Mouse (Mus musculus): ENCODE results near the gene Togaram2. TPM values are rescaled to one million over a fixed set of nuclear protein-coding genes. Genes with fewer than 3 reads are reported as not detected.

The Togaram2 gene
- polyA plus RNA-seq, 1 experiment: 0.06 TPM

- no peak overlapping the region for H3K27ac ChIP-seq (ENCODE audit: insufficient read depth, low read depth, low read length)
- no peaks in the 10 kb centered on the region for H3K27me3 ChIP-seq (replicated peaks; ENCODE audit: control insufficient read depth, insufficient read depth, low read length)
- DNase-seq: no peak
- no peaks in the 10 kb centered on the region for H3K4me1 ChIP-seq (ENCODE audit: control insufficient read depth, insufficient read depth, low read length)
- TF ChIP-seq CTCF (conservative IDR thresholded peaks at IDR 0.05; ENCODE audit: insufficient read depth, insufficient read length, low read depth, low read length): no peak
- no peak for TF ChIP-seq POLR2A (IDR thresholded peaks at IDR 0.05; ENCODE audit: low read depth, low read length)
- no peak overlapping the region for H3K4me3 ChIP-seq (ENCODE audit: insufficient read depth, low read depth, low read length)
- H3K36me3 ChIP-seq (ENCODE audit: control insufficient read depth, insufficient read depth, low read length): no peaks in the 10 kb centered on the region
Observed at GRCm38 (mm10) chr17:71720434-71720833, 47.4 kb downstream of the Togaram2 start.

GRCm38 (mm10) chr17:71721019-71721418 lies 48.0 kb downstream of the Togaram2 start:
- no peak overlapping the region for H3K27ac ChIP-seq (ENCODE audit: insufficient read depth, low read depth, low read length)
- TF ChIP-seq CTCF (conservative IDR thresholded peaks at IDR 0.05; ENCODE audit: insufficient read depth, insufficient read length, low read depth, low read length) (no peak), POLR2A (IDR thresholded peaks at IDR 0.05; ENCODE audit: low read depth, low read length) (no peak)
- no peaks in the 10 kb centered on the region for H3K36me3 ChIP-seq (ENCODE audit: control insufficient read depth, insufficient read depth, low read length)
- DNase-seq: no peak
- H3K27me3 ChIP-seq (replicated peaks; ENCODE audit: control insufficient read depth, insufficient read depth, low read length): no peaks in the 10 kb centered on the region
- no peak overlapping the region for H3K4me3 ChIP-seq (ENCODE audit: insufficient read depth, low read depth, low read length)
- no peaks in the 10 kb centered on the region for H3K4me1 ChIP-seq (ENCODE audit: control insufficient read depth, insufficient read depth, low read length)
- 59% methylated on average over 3 of the region's 3 CpGs for WGBS

GRCm38 (mm10) chr17:71730655-71731054 lies 57.6 kb downstream of the Togaram2 start:
- WGBS: 41% methylated on average over 2 of the region's 2 CpGs
- H3K4me1 ChIP-seq (ENCODE audit: control insufficient read depth, insufficient read depth, low read length): no peaks in the 10 kb centered on the region
- TF ChIP-seq CTCF (conservative IDR thresholded peaks at IDR 0.05; ENCODE audit: insufficient read depth, insufficient read length, low read depth, low read length) (no peak), POLR2A (IDR thresholded peaks at IDR 0.05; ENCODE audit: low read depth, low read length) (no peak)
- H3K27me3 ChIP-seq (replicated peaks; ENCODE audit: control insufficient read depth, insufficient read depth, low read length): no peaks in the 10 kb centered on the region
- no peaks in the 10 kb centered on the region for H3K36me3 ChIP-seq (ENCODE audit: control insufficient read depth, insufficient read depth, low read length)
- no peak overlapping the region for H3K4me3 ChIP-seq (ENCODE audit: insufficient read depth, low read depth, low read length)
- DNase-seq: no peak
- H3K27ac ChIP-seq (ENCODE audit: insufficient read depth, low read depth, low read length): no peak overlapping the region

GRCm38 (mm10) chr17:71736442-71736841 lies 63.4 kb downstream of the Togaram2 start:
- Histone ChIP-seq H3K4me3 (ENCODE audit: insufficient read depth, low read depth, low read length) (no peak overlapping the region), H3K4me1 (ENCODE audit: control insufficient read depth, insufficient read depth, low read length) (no peaks in the 10 kb centered on the region), H3K36me3 (ENCODE audit: control insufficient read depth, insufficient read depth, low read length) (no peaks in the 10 kb centered on the region), H3K27me3 (replicated peaks; ENCODE audit: control insufficient read depth, insufficient read depth, low read length) (no peaks in the 10 kb centered on the region), H3K27ac (ENCODE audit: insufficient read depth, low read depth, low read length) (no peak overlapping the region)
- no peak for DNase-seq
- TF ChIP-seq POLR2A (IDR thresholded peaks at IDR 0.05; ENCODE audit: low read depth, low read length): no peak
- TF ChIP-seq CTCF (conservative IDR thresholded peaks at IDR 0.05; ENCODE audit: insufficient read depth, insufficient read length, low read depth, low read length): no peak
- WGBS: 50% methylated on average over 3 of the region's 3 CpGs

GRCm38 (mm10) chr17:71742156-71742555 lies 69.1 kb downstream of the Togaram2 start:
- H3K27me3 ChIP-seq (replicated peaks; ENCODE audit: control insufficient read depth, insufficient read depth, low read length): no peaks in the 10 kb centered on the region
- DNase-seq: no peak
- no peaks in the 10 kb centered on the region for H3K4me1 ChIP-seq (ENCODE audit: control insufficient read depth, insufficient read depth, low read length)
- WGBS: 86% methylated on average over 3 of the region's 3 CpGs
- H3K36me3 ChIP-seq (ENCODE audit: control insufficient read depth, insufficient read depth, low read length): no peaks in the 10 kb centered on the region
- H3K4me3 ChIP-seq (ENCODE audit: insufficient read depth, low read depth, low read length): no peak overlapping the region
- no peak overlapping the region for H3K27ac ChIP-seq (ENCODE audit: insufficient read depth, low read depth, low read length)
- TF ChIP-seq POLR2A (IDR thresholded peaks at IDR 0.05; ENCODE audit: low read depth, low read length) (no peak), CTCF (conservative IDR thresholded peaks at IDR 0.05; ENCODE audit: insufficient read depth, insufficient read length, low read depth, low read length) (no peak)

GRCm38 (mm10) chr17:71742935-71743334 lies 69.9 kb downstream of the Togaram2 start:
- Histone ChIP-seq H3K27ac (ENCODE audit: insufficient read depth, low read depth, low read length) (no peak overlapping the region), H3K4me1 (ENCODE audit: control insufficient read depth, insufficient read depth, low read length) (no peaks in the 10 kb centered on the region), H3K4me3 (ENCODE audit: insufficient read depth, low read depth, low read length) (no peak overlapping the region), H3K36me3 (ENCODE audit: control insufficient read depth, insufficient read depth, low read length) (no peaks in the 10 kb centered on the region), H3K27me3 (replicated peaks; ENCODE audit: control insufficient read depth, insufficient read depth, low read length) (no peaks in the 10 kb centered on the region)
- TF ChIP-seq CTCF (conservative IDR thresholded peaks at IDR 0.05; ENCODE audit: insufficient read depth, insufficient read length, low read depth, low read length) (no peak), POLR2A (IDR thresholded peaks at IDR 0.05; ENCODE audit: low read depth, low read length) (no peak)
- peak; percentile 22 for DNase-seq
- WGBS: 27% methylated on average over 5 of the region's 5 CpGs

DNA sequence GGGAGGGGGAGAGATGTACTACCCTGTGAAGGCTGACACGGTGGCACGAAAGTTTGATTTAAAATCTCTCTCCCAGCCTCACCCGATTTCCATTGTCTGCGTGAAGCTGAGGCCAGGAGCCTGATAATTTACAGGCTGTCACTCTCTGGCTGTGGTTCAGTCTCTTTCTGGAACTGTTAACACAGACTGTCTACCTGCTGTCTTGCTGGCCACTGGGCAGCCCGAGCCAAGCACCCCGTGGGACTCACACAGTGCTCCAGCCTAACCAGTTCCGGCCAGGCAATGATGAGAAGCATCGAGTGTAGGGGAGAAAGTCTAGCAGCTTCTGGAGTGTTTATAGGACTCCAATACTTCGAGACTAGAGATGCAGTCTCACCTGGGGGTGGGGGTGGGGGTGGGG lies 73.1 kb downstream of the Togaram2 start:
- WGBS: 54% methylated on average over 9 of the region's 9 CpGs
- Histone ChIP-seq H3K27ac (ENCODE audit: insufficient read depth, low read depth, low read length) (no peak overlapping the region), H3K36me3 (ENCODE audit: control insufficient read depth, insufficient read depth, low read length) (no peaks in the 10 kb centered on the region), H3K4me3 (ENCODE audit: insufficient read depth, low read depth, low read length) (no peak overlapping the region), H3K4me1 (ENCODE audit: control insufficient read depth, insufficient read depth, low read length) (no peaks in the 10 kb centered on the region), H3K27me3 (replicated peaks; ENCODE audit: control insufficient read depth, insufficient read depth, low read length) (no peaks in the 10 kb centered on the region)
- no peak for TF ChIP-seq CTCF (conservative IDR thresholded peaks at IDR 0.05; ENCODE audit: insufficient read depth, insufficient read length, low read depth, low read length)
- no peak for TF ChIP-seq POLR2A (IDR thresholded peaks at IDR 0.05; ENCODE audit: low read depth, low read length)
- no peak for DNase-seq

DNA sequence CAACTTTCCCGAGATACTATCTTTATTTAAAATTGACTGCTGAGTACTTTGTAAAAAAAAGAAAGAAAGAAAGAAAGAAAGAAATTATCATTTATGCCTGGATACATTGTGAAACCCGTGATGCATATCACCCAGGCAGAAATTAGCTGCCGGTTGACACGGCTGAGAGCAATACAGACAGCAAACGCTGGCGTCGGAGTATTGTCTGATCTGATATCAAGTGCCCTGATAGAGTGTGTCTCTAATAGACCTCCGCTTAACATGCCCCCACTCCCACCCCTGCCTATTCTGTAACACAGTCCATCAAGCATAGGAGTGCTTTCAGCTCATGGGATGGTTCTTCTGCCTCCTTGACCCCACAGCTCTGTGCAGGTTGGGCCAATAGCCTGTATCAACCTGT lies 74.5 kb downstream of the Togaram2 start:
- Histone ChIP-seq H3K4me1 (ENCODE audit: control insufficient read depth, insufficient read depth, low read length) (no peaks in the 10 kb centered on the region), H3K27ac (ENCODE audit: insufficient read depth, low read depth, low read length) (no peak overlapping the region), H3K36me3 (ENCODE audit: control insufficient read depth, insufficient read depth, low read length) (no peaks in the 10 kb centered on the region), H3K27me3 (replicated peaks; ENCODE audit: control insufficient read depth, insufficient read depth, low read length) (no peaks in the 10 kb centered on the region), H3K4me3 (ENCODE audit: insufficient read depth, low read depth, low read length) (no peak overlapping the region)
- no peak for DNase-seq
- TF ChIP-seq CTCF (conservative IDR thresholded peaks at IDR 0.05; ENCODE audit: insufficient read depth, insufficient read length, low read depth, low read length) (no peak), POLR2A (IDR thresholded peaks at IDR 0.05; ENCODE audit: low read depth, low read length) (no peak)
- 41% methylated on average over 8 of the region's 8 CpGs for WGBS
